Mouse (Mus musculus): Measurements from ENCODE around the gene Elane.
"Not testable (repeated sequence)": the region's sequence is repeated elsewhere in the genome, so short reads cannot be mapped to it uniquely, and the experiment has no call there.

- peak; percentile 86 for TF ChIP-seq CTCF (IDR thresholded peaks at IDR 0.05; ENCODE audit: low read depth, low read length)
- TF ChIP-seq POLR2A (IDR thresholded peaks at IDR 0.05; ENCODE audit: insufficient read depth, low read length), result not testable (repeated sequence)
These were observed 6.5 kb downstream of the Elane start for GRCm38 (mm10) chr10:79892451-79893118.

Measured in ES-Bruce4 (cell line).